Mouse (Mus musculus): ENCODE results near the gene Fbxo45.

Gene Fbxo45

GRCm38 (mm10) chr16:32204902-32205301 lies 42.1 kb downstream of the Fbxo45 start:
- in situ Hi-C loops (cut with MseI, MboI): loop anchor here in 1 of 2 experiments (5.0 kb wide), 1 partner anchor 93 kb away; no protein-coding TSS in a partner anchor

GRCm38 (mm10) chr16:32202681-32203080 lies 44.3 kb downstream of the Fbxo45 start:
- in situ Hi-C loops (cut with MseI, MboI): loop anchor here in 1 of 2 experiments (5.0 kb wide), 1 partner anchor 90 kb away; no protein-coding TSS in a partner anchor

- in situ Hi-C loops (cut with MseI, MboI): loop anchor here in 1 of 2 experiments (5.0 kb wide), 1 partner anchor 89 kb away; no protein-coding TSS in a partner anchor
Observed at GRCm38 (mm10) chr16:32201004-32201325, 46.0 kb downstream of the Fbxo45 start.

- in situ Hi-C loops (cut with MseI, MboI): loop anchor here in 1 of 2 experiments (5.0 kb wide), 1 partner anchor 88 kb away; no protein-coding TSS in a partner anchor
Observed at GRCm38 (mm10) chr16:32200256-32201003, 46.5 kb downstream of the Fbxo45 start.

GRCm38 (mm10) chr16:32190011-32190441 lies 56.9 kb downstream of the Fbxo45 start:
- in situ Hi-C loops (cut with MseI, MboI): no loop called here

GRCm38 (mm10) chr16:32189109-32189508 lies 57.8 kb downstream of the Fbxo45 start:
- in situ Hi-C loops (cut with MseI, MboI): no loop called here

- in situ Hi-C loops (cut with MseI, MboI): no loop called here
Observed at GRCm38 (mm10) chr16:32186056-32186455, 60.9 kb downstream of the Fbxo45 start.

Data from mouse trophoblast stem cell (cell line).